Mouse (Mus musculus): ENCODE results near the gene Tmem86a. TPM values are rescaled to one million over a fixed set of nuclear protein-coding genes. Genes with fewer than 3 reads are reported as not detected.

The Tmem86a gene
- polyA plus RNA-seq, 1 experiment from 2014 or later = 17.4 TPM

DNA sequence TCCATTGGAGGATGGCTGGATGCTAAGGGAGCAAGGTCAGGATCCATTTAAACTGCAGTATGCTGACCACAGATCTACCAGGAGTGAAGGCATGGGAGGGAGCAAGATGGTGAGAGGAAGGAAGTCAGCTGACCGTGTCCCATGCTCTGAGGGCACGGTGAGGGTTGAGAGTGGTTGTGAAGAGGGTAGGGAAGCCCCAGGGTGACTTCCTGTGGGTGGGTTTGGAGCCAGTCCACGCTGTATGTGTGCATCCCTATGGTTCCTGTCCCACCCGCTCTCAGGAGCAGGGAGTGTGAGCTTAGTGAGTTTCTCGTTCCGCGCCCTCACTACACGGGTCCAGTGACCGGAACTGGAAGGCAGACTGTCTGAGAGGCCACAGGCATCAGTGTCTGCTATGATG lies 5.3 kb downstream of the Tmem86a start:
- Histone ChIP-seq H3K27ac (no peak overlapping the region), H3K9ac (no peak overlapping the region), H3K27me3 (no peaks in the 10 kb centered on the region), H3K4me2 (no peak overlapping the region), H3K36me3 (peaks cover 6% of the 10 kb centered on the region; the same call in 1 of the 2 replicates), H3K4me3 (no peak overlapping the region), H3K9me3 (no peaks in the 10 kb centered on the region), H3K4me1 (peaks cover 17% of the 10 kb centered on the region)
- no peak for ATAC-seq (ENCODE audit: insufficient number of reproducible peaks, insufficient read depth, low FRiP score, low TSS enrichment, low read depth)
- 78% methylated on average over 9 of the region's 9 CpGs for WGBS

GRCm38 (mm10) chr7:47056273-47056672 lies 5.9 kb downstream of the Tmem86a start:
- H3K4me1 ChIP-seq = peaks cover 14% of the 10 kb centered on the region
- 82% methylated on average over 4 of the region's 4 CpGs for WGBS
- H3K27me3 ChIP-seq = no peaks in the 10 kb centered on the region
- no peak overlapping the region for H3K27ac ChIP-seq
- no peak overlapping the region for H3K9ac ChIP-seq
- no peak for ATAC-seq (ENCODE audit: insufficient number of reproducible peaks, insufficient read depth, low FRiP score, low TSS enrichment, low read depth)
- no peak overlapping the region for H3K4me3 ChIP-seq
- no peak overlapping the region for H3K4me2 ChIP-seq
- peaks cover 6% of the 10 kb centered on the region; the same call in 1 of the 2 replicates for H3K36me3 ChIP-seq
- H3K9me3 ChIP-seq = no peaks in the 10 kb centered on the region

GRCm38 (mm10) chr7:47059339-47059738 lies 8.9 kb downstream of the Tmem86a start:
- Histone ChIP-seq H3K4me3 (no peak overlapping the region), H3K27ac (no peak overlapping the region), H3K4me2 (no peak overlapping the region), H3K9me3 (no peaks in the 10 kb centered on the region), H3K36me3 (no peaks in the 10 kb centered on the region), H3K9ac (no peak overlapping the region), H3K27me3 (no peaks in the 10 kb centered on the region), H3K4me1 (no peaks in the 10 kb centered on the region)
- ATAC-seq (ENCODE audit: insufficient number of reproducible peaks, insufficient read depth, low FRiP score, low TSS enrichment, low read depth) = no peak
- 74% methylated on average over 7 of the region's 7 CpGs for WGBS

GRCm38 (mm10) chr7:47061560-47061959 lies 11.2 kb downstream of the Tmem86a start:
- H3K9me3 ChIP-seq = no peaks in the 10 kb centered on the region
- WGBS = 83% methylated on average over 5 of the region's 5 CpGs
- no peak overlapping the region for H3K9ac ChIP-seq
- H3K4me1 ChIP-seq = no peaks in the 10 kb centered on the region
- H3K4me3 ChIP-seq = no peak overlapping the region
- no peak overlapping the region for H3K4me2 ChIP-seq
- no peaks in the 10 kb centered on the region for H3K27me3 ChIP-seq
- H3K36me3 ChIP-seq = no peaks in the 10 kb centered on the region
- ATAC-seq (ENCODE audit: insufficient number of reproducible peaks, insufficient read depth, low FRiP score, low TSS enrichment, low read depth) = no peak
- no peak overlapping the region for H3K27ac ChIP-seq

DNA sequence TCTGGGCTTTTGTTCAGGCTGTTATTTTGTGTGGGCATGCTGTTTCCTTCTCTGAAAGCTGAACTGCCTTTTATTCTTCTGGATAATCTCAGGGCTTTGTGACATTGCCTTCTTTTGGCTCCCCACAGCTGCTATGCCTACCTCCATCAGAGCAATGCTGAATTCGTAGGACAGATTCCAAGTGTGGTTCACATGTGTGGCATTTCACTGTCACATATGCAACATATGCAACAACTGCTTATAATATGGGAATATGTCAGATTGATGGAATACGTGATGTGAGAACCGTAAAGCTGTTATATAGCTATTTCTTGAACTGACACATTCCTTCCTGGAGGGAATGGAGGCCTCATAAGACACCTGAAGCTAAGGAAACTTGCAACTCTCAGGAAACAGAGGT lies 16.5 kb downstream of the Tmem86a start:
- 73% methylated on average over 3 of the region's 3 CpGs for WGBS
- ATAC-seq (ENCODE audit: insufficient number of reproducible peaks, insufficient read depth, low FRiP score, low TSS enrichment, low read depth) = no peak
- H3K27me3 ChIP-seq = no peaks in the 10 kb centered on the region
- H3K9me3 ChIP-seq = no peaks in the 10 kb centered on the region
- H3K4me2 ChIP-seq = no peak overlapping the region
- no peaks in the 10 kb centered on the region for H3K4me1 ChIP-seq
- H3K27ac ChIP-seq = no peak overlapping the region
- no peak overlapping the region for H3K9ac ChIP-seq
- H3K4me3 ChIP-seq = no peak overlapping the region
- no peaks in the 10 kb centered on the region for H3K36me3 ChIP-seq

GRCm38 (mm10) chr7:47067879-47068278 lies 17.5 kb downstream of the Tmem86a start:
- Histone ChIP-seq H3K9ac (no peak overlapping the region), H3K27me3 (no peaks in the 10 kb centered on the region), H3K9me3 (no peaks in the 10 kb centered on the region), H3K4me2 (no peak overlapping the region), H3K36me3 (no peaks in the 10 kb centered on the region), H3K4me1 (no peaks in the 10 kb centered on the region), H3K27ac (no peak overlapping the region), H3K4me3 (no peak overlapping the region)
- ATAC-seq (ENCODE audit: insufficient number of reproducible peaks, insufficient read depth, low FRiP score, low TSS enrichment, low read depth) = no peak
- WGBS = 58% methylated on average over 5 of the region's 5 CpGs

GRCm38 (mm10) chr7:47072551-47072950 lies 22.1 kb downstream of the Tmem86a start:
- Histone ChIP-seq H3K4me2 (no peak overlapping the region), H3K4me1 (peaks cover 6% of the 10 kb centered on the region; the same call in 1 of the 2 replicates), H3K9me3 (no peaks in the 10 kb centered on the region), H3K36me3 (no peaks in the 10 kb centered on the region), H3K27me3 (no peaks in the 10 kb centered on the region), H3K4me3 (no peak overlapping the region), H3K9ac (no peak overlapping the region), H3K27ac (no peak overlapping the region)
- WGBS = 73% methylated on average over 5 of the region's 5 CpGs
- no peak for ATAC-seq (ENCODE audit: insufficient number of reproducible peaks, insufficient read depth, low FRiP score, low TSS enrichment, low read depth)

GRCm38 (mm10) chr7:47073536-47074521 lies 23.4 kb downstream of the Tmem86a start:
- H3K36me3 ChIP-seq = no peaks in the 10 kb centered on the region
- H3K4me3 ChIP-seq = no peak overlapping the region
- H3K27ac ChIP-seq = no peak overlapping the region
- H3K9ac ChIP-seq = no peak overlapping the region
- no peak overlapping the region for H3K4me2 ChIP-seq
- 44% methylated on average over 18 of the region's 18 CpGs for WGBS
- H3K9me3 ChIP-seq = no peaks in the 10 kb centered on the region
- H3K4me1 ChIP-seq = peaks cover 6% of the 10 kb centered on the region; the same call in 1 of the 2 replicates
- no peak for ATAC-seq (ENCODE audit: insufficient number of reproducible peaks, insufficient read depth, low FRiP score, low TSS enrichment, low read depth)
- H3K27me3 ChIP-seq = no peaks in the 10 kb centered on the region

DNA sequence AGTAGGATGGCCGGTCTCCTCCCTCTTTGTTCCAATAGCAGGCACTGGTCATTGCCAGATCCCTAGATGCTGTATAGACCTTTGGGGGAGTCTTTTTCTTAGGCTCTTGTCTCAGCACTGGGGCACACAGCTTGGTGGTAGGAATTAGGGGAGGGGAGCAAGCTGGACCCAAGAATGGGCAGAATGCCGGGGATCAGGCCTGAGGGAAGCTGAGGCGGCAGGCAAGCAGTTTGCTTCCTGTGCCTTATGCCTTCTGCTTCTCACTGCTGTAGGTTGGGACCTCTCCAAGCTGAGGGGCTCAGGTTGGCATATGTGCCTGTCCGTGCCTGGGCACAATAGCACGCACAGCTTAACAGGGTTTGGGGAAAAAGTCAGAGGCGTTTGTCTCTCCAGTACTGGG lies 25.8 kb downstream of the Tmem86a start:
- WGBS = 77% methylated on average over 6 of the region's 6 CpGs
- no peak for ATAC-seq (ENCODE audit: insufficient number of reproducible peaks, insufficient read depth, low FRiP score, low TSS enrichment, low read depth)
- Histone ChIP-seq H3K9me3 (no peaks in the 10 kb centered on the region), H3K9ac (no peak overlapping the region), H3K4me1 (peaks cover 6% of the 10 kb centered on the region; the same call in 1 of the 2 replicates), H3K4me3 (no peak overlapping the region), H3K4me2 (no peak overlapping the region), H3K27ac (no peak overlapping the region), H3K27me3 (no peaks in the 10 kb centered on the region), H3K36me3 (no peaks in the 10 kb centered on the region)

DNA sequence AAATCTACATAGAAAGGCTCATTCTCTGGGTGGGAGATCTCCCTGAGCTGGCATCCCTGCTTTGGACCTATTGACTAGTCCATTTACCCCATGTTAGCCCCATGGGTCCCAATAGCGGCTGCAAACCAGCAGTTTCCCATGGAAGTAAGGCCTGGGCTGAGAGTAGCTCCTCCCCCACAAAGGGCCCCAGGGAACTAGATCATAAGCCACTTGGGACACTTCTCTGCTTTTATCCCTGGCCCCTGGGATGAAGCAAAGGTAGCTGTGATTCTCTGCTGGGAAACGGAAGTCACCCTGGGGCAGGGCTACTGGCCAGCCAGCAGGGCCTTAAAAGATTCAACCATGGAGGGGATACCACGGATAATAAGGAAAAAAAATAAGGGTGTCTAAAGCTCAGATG lies 26.3 kb downstream of the Tmem86a start:
- H3K36me3 ChIP-seq = no peaks in the 10 kb centered on the region
- no peak overlapping the region for H3K27ac ChIP-seq
- H3K4me3 ChIP-seq = no peak overlapping the region
- no peak overlapping the region for H3K4me2 ChIP-seq
- no peaks in the 10 kb centered on the region for H3K27me3 ChIP-seq
- H3K4me1 ChIP-seq = peaks cover 6% of the 10 kb centered on the region; the same call in 1 of the 2 replicates
- ATAC-seq (ENCODE audit: insufficient number of reproducible peaks, insufficient read depth, low FRiP score, low TSS enrichment, low read depth) = no peak
- H3K9me3 ChIP-seq = no peaks in the 10 kb centered on the region
- H3K9ac ChIP-seq = no peak overlapping the region
- WGBS = 62% methylated on average over 3 of the region's 3 CpGs

GRCm38 (mm10) chr7:47077451-47077850 lies 27.1 kb downstream of the Tmem86a start:
- no peak overlapping the region for H3K27ac ChIP-seq
- H3K4me2 ChIP-seq = no peak overlapping the region
- no peak overlapping the region for H3K4me3 ChIP-seq
- no peaks in the 10 kb centered on the region for H3K36me3 ChIP-seq
- ATAC-seq (ENCODE audit: insufficient number of reproducible peaks, insufficient read depth, low FRiP score, low TSS enrichment, low read depth) = no peak
- peaks cover 6% of the 10 kb centered on the region; the same call in 1 of the 2 replicates for H3K4me1 ChIP-seq
- no peaks in the 10 kb centered on the region for H3K27me3 ChIP-seq
- WGBS = 75% methylated on average over 8 of the region's 8 CpGs
- no peak overlapping the region for H3K9ac ChIP-seq
- no peaks in the 10 kb centered on the region for H3K9me3 ChIP-seq

GRCm38 (mm10) chr7:47080868-47081267 lies 30.5 kb downstream of the Tmem86a start:
- H3K27me3 ChIP-seq = no peaks in the 10 kb centered on the region

More at GRCm38 (mm10) chr7:47080868-47081267, 30.5 kb downstream of the Tmem86a start:
- H3K27ac ChIP-seq = no peak overlapping the region
- 0 out of 2 replicates have a peak overlapping the region, but pooled peaks have one; percentile 27 for H3K9ac ChIP-seq
- WGBS = 61% methylated on average over 3 of the region's 3 CpGs
- H3K4me2 ChIP-seq = no peak overlapping the region
- no peak overlapping the region for H3K4me3 ChIP-seq
- no peaks in the 10 kb centered on the region for H3K36me3 ChIP-seq
- H3K9me3 ChIP-seq = no peaks in the 10 kb centered on the region
- ATAC-seq (ENCODE audit: insufficient number of reproducible peaks, insufficient read depth, low FRiP score, low TSS enrichment, low read depth) = no peak
- no peaks in the 10 kb centered on the region for H3K4me1 ChIP-seq
